Mouse (Mus musculus) hindbrain, embryonic 16.5 days (tissue): Measurements from ENCODE around the gene Gm49373. TPM values are rescaled to one million over a fixed set of nuclear protein-coding genes. Genes with fewer than 3 reads are reported as not detected.

ENCODE experiments used
- ATAC-seq: fragments of 200-750 bp; cut with Nextera tagmentation; 2 replicates; pipeline ENCODE4 v1.8.0; 2017; ENCODE audit warnings: moderate TSS enrichment, moderate library complexity
- H3K27ac ChIP-seq: fragments of 300-500 bp; sonication (generic); 2 replicates; pipeline ENCODE4 v1.5.1; 2014; ENCODE audit warnings: low read depth, mild to moderate bottlenecking, control low read depth, low read length, moderate library complexity
- H3K27me3 ChIP-seq: fragments of 300-500 bp; sonication (generic); replicated peaks from 2 replicates; pipeline ENCODE4 v1.6.1; 2014; ENCODE audit warnings: low read length; ENCODE audit not compliant: control insufficient read depth, insufficient read depth
- H3K36me3 ChIP-seq: fragments of 300-500 bp; sonication (generic); 2 replicates; pipeline ENCODE4 v1.6.1; 2014; ENCODE audit warnings: mild to moderate bottlenecking, low read length, moderate library complexity, mixed read lengths; ENCODE audit not compliant: control insufficient read depth, insufficient read depth
- H3K4me1 ChIP-seq: fragments of 300-500 bp; sonication (generic); 2 replicates; pipeline ENCODE4 v1.6.1; 2014; ENCODE audit warnings: low read depth, low read length; ENCODE audit not compliant: control insufficient read depth, insufficient read depth
- H3K4me2 ChIP-seq: fragments of 300-500 bp; sonication (generic); 2 replicates; pipeline ENCODE4 v1.6.1; 2014; ENCODE audit warnings: mild to moderate bottlenecking, low read length, control low read depth, moderate library complexity
- H3K4me3 ChIP-seq: fragments of 300-500 bp; sonication (generic); 2 replicates; pipeline ENCODE4 v1.5.1; 2014; ENCODE audit warnings: mild to moderate bottlenecking, low read length, control low read depth, moderate library complexity
- H3K9ac ChIP-seq: fragments of 300-500 bp; sonication (generic); 2 replicates; pipeline ENCODE4 v1.6.1; 2014; ENCODE audit warnings: low read depth, mild to moderate bottlenecking, control low read depth, low read length, moderate library complexity
- H3K9me3 ChIP-seq: fragments of 300-500 bp; sonication (generic); 2 replicates; pipeline ENCODE4 v1.6.1; 2014; ENCODE audit warnings: mild to moderate bottlenecking, low read length, moderate library complexity; ENCODE audit not compliant: control insufficient read depth
- WGBS: fragments of 180-500 bp; shearing (Covaris S2); extraction: QIAGEN DNeasy Blood & Tissue Kit; methylation state at CpG from one replicate; pipeline ENCODE4 v1.1.7; 2014; 5-methylcytosine and 5-hydroxymethylcytosine counted together
- polyA plus RNA-seq: library from polyadenylated mRNA; unstranded; fragments of >200 nt; fragmentation: Nextera tagmentation; extraction: Ambion mirVana; gene quantifications from 2 replicates; pipeline ENCODE4 v1.2.1, GENCODE M21; 2015

The Gm49373 gene
- 1.3 and 2.2 TPM in 2 replicates for polyA plus RNA-seq

DNA sequence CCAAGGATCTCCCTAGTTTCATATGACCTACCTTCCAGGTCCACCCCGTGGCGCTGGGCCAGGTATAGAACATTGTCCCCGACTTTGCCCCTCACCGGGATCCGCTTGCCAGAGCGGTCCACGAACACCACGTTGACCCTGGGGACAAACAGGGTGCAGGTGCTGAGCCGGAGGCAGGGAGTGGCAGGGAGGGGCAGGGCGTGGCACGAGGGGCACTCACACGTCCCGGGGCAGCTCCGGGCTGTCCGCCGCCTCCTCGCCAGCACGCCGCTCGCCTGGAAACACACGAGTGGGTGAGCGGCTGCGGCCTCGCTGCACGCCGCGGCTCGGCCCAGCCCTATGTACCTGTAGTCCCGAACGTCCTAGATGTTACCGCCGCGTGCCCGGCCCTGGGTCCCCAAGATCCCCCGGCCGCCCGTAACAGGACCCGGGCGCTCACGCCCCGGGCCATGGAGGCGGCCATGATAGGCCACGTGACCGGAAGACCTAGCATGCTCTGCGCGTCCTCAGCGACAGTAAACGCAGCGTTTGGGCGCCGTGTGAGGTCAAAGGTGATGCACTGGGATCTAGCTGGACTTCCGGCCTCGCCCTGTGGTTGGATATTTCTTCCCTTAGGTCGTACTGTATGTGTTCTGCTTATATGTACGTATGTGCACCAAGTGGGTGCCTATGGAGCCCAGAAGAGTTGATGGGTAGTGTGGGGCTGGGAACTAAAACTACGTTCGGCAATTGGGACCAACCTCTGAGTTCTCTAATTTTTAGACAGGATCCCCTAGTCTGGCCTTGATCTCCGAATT is at the start of gene Gm49373, which contains the start of gene Fdx1l:
Gene Gm49373 (minus strand): TSS at position 53 of the 797 bp plus-strand sequence.
Gene Fdx1l (minus strand): TSS at position 571 of the 797 bp plus-strand sequence.
- 3% methylated on average over 46 of the region's 58 CpGs for WGBS
- no peaks in the 10 kb centered on the region for H3K27me3 ChIP-seq
- peak; percentile 96 for ATAC-seq
- H3K4me2 ChIP-seq = peak within 1 kb of the TSS; percentile 75
- H3K4me3 ChIP-seq = peak within 1 kb of the TSS; percentile 79
- H3K9ac ChIP-seq = peak within 1 kb of the TSS; percentile 86
- peak within 1 kb of the TSS; percentile 69 for H3K27ac ChIP-seq
- peaks cover 19% of the 10 kb centered on the region for H3K36me3 ChIP-seq
- no peaks in the 10 kb centered on the region for H3K9me3 ChIP-seq
- peaks cover 19% of the 10 kb centered on the region for H3K4me1 ChIP-seq

DNA sequence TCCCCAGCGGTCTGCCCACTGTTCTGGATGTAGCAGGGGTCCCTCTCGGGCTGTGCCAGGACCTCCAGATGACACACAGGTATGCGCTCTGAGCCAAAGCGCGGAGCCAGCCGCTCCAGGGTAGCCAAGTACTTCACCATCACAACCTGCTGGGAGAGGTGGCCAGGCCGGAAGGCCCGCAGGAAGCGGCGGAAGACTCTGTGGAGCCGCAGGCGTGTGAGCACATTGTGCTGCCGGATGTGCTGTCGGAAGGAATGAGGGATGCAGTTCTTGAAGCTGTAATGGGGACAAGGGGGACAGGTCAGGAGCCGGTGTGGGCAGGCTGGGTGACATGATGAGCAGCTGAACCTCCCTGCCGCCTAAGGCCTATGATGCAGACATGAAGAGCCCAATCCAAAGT is 48.6 kb upstream of the Gm49373 start:
- H3K9me3 ChIP-seq = no peaks in the 10 kb centered on the region
- 90% methylated on average over 16 of the region's 16 CpGs for WGBS
- H3K36me3 ChIP-seq = peaks cover 20% of the 10 kb centered on the region; the same call in 1 of the 2 replicates
- no peaks in the 10 kb centered on the region for H3K27me3 ChIP-seq
- H3K4me1 ChIP-seq = no peaks in the 10 kb centered on the region
- no peak overlapping the region for H3K4me3 ChIP-seq
- no peak overlapping the region for H3K9ac ChIP-seq
- H3K27ac ChIP-seq = no peak overlapping the region
- ATAC-seq = no peak
- H3K4me2 ChIP-seq = no peak overlapping the region

DNA sequence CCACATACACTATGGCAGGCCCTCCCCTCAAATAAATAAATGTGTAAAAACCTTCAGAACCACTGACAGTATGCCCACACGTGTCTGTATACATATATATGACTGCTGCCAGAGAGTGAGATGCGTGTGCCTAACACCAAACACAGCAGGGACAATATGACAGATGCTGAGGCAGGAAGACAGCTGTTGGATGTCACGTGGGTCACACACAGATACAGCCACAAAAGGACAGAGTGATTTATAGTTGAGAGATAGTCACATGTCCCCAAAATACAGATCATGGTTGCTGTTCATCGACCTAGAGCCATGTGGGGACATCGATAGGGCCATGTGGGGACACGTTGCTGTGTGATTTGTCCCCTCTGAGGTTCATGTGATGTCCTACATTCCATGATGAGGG is 44.2 kb upstream of the Gm49373 start:
- ATAC-seq = no peak
- H3K36me3 ChIP-seq = peaks cover 4% of the 10 kb centered on the region; the same call in 1 of the 2 replicates
- no peak overlapping the region for H3K4me2 ChIP-seq
- no peak overlapping the region for H3K9ac ChIP-seq
- WGBS = 71% methylated on average over 6 of the region's 6 CpGs
- no peak overlapping the region for H3K27ac ChIP-seq
- H3K4me3 ChIP-seq = no peak overlapping the region
- H3K9me3 ChIP-seq = no peaks in the 10 kb centered on the region
- no peaks in the 10 kb centered on the region for H3K27me3 ChIP-seq
- H3K4me1 ChIP-seq = no peaks in the 10 kb centered on the region

DNA sequence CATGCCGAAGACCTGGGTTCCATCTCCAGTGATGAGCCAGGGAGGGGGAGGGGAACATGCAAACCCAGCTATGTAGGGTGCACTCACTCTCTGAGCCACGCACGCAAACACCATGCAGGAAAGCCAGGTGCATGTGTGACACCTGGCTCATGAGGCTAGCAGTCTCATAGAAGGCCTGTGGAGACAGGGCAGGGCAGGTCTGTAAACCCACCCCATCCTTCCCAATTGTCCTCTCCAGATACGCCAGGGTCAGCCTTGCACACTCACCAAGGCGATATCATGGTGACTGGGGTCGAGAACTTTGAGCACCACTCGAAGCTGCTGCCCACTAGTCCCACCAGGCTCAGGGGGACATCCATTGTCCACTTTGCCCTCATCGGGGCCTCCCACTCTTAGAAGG is 42.2 kb upstream of the Gm49373 start:
- WGBS = 85% methylated on average over 8 of the region's 8 CpGs
- H3K9me3 ChIP-seq = no peaks in the 10 kb centered on the region
- H3K9ac ChIP-seq = no peak overlapping the region
- H3K27me3 ChIP-seq = no peaks in the 10 kb centered on the region
- H3K4me3 ChIP-seq = no peak overlapping the region
- H3K36me3 ChIP-seq = no peaks in the 10 kb centered on the region; the same call in 1 of the 2 replicates
- no peaks in the 10 kb centered on the region for H3K4me1 ChIP-seq
- no peak for ATAC-seq
- H3K27ac ChIP-seq = no peak overlapping the region
- no peak overlapping the region for H3K4me2 ChIP-seq

DNA sequence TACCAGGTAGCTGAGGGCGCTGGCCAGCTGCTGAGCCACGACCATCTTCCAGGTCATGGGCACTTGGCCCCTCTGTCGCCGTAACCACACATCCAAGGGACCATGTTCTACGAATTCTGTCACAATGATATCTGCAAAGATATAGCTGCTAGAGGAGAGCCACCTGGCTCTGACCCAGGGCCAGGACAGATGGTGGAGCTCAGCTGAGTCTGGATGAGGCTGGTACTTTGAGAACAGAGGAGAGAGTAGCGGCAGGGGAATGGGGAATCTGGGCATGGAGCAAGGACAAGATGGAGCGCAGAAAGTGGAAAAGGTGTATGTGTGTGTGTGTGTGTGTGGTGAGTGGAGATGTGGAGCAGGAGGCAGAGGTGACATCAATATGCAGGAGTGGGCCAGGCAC is 41.3 kb upstream of the Gm49373 start:
- H3K4me1 ChIP-seq = no peaks in the 10 kb centered on the region
- no peak overlapping the region for H3K9ac ChIP-seq
- H3K27me3 ChIP-seq = no peaks in the 10 kb centered on the region
- no peak overlapping the region for H3K27ac ChIP-seq
- ATAC-seq = no peak
- WGBS = 92% methylated on average over 7 of the region's 7 CpGs
- H3K4me2 ChIP-seq = no peak overlapping the region
- H3K4me3 ChIP-seq = no peak overlapping the region
- no peaks in the 10 kb centered on the region; the same call in 1 of the 2 replicates for H3K36me3 ChIP-seq
- no peaks in the 10 kb centered on the region for H3K9me3 ChIP-seq

DNA sequence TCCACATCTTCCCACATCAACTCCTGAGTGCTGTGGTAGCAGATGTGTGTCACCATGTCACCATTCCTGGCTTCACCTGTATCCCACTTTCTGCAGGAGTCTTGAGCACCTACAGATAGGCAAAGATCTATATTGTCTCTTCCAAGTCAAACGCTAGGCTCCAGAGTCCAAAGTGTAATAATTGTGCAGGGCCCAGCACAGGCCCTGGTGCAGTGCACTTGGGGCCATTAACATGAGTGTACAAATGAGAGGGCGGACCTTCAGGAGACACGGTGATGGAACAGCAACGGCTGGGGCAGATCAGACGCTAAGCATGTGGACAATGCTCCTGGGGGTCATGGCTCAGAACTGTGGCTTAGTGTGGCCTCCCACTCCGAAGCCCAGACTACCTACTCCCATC is 40.9 kb upstream of the Gm49373 start:
- Histone ChIP-seq H3K4me1 (no peaks in the 10 kb centered on the region), H3K9ac (no peak overlapping the region), H3K4me3 (no peak overlapping the region), H3K9me3 (no peaks in the 10 kb centered on the region), H3K4me2 (no peak overlapping the region), H3K27ac (no peak overlapping the region), H3K27me3 (no peaks in the 10 kb centered on the region), H3K36me3 (peaks cover 3% of the 10 kb centered on the region; the same call in 1 of the 2 replicates)
- 89% methylated on average over 6 of the region's 6 CpGs for WGBS
- no peak for ATAC-seq

DNA sequence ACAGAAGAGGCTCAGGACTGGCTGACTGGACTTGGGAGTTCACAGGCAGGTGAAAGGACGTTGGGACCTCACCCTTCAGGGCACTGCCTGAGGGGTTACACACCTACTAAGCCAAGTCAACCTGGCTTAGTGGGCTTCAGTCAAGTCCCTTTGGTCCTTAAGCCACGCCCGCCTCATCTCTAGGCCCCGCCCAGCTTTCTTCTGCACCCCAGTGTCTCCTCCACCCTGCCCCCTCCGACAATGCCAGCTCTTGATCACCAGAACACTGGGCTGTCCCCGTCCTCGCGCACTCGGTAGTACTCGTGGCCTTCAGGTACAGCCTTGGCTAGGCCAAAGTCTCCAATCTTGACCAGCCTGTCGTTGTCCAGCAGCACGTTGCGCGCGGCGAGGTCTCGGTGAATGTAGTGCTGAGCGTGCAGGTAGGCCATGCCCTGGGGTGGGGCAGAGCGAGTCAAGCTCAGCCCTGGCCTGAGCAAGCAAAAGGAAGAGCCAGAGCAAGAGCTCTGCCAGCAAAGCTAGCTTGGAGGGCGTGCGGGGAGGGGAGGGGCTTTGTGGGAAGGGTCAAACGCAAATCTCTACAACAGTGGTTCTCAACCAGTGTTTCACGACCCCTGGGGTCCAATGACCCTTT is 34.8 kb upstream of the Gm49373 start:
- no peaks in the 10 kb centered on the region for H3K27me3 ChIP-seq
- no peaks in the 10 kb centered on the region for H3K4me1 ChIP-seq
- H3K36me3 ChIP-seq = peaks cover 7% of the 10 kb centered on the region; the same call in 1 of the 2 replicates
- WGBS = 46% methylated on average over 23 of the region's 23 CpGs
- H3K4me2 ChIP-seq = no peak overlapping the region
- H3K4me3 ChIP-seq = no peak overlapping the region
- no peaks in the 10 kb centered on the region for H3K9me3 ChIP-seq
- no peak for ATAC-seq
- no peak overlapping the region for H3K27ac ChIP-seq
- no peak overlapping the region for H3K9ac ChIP-seq

DNA sequence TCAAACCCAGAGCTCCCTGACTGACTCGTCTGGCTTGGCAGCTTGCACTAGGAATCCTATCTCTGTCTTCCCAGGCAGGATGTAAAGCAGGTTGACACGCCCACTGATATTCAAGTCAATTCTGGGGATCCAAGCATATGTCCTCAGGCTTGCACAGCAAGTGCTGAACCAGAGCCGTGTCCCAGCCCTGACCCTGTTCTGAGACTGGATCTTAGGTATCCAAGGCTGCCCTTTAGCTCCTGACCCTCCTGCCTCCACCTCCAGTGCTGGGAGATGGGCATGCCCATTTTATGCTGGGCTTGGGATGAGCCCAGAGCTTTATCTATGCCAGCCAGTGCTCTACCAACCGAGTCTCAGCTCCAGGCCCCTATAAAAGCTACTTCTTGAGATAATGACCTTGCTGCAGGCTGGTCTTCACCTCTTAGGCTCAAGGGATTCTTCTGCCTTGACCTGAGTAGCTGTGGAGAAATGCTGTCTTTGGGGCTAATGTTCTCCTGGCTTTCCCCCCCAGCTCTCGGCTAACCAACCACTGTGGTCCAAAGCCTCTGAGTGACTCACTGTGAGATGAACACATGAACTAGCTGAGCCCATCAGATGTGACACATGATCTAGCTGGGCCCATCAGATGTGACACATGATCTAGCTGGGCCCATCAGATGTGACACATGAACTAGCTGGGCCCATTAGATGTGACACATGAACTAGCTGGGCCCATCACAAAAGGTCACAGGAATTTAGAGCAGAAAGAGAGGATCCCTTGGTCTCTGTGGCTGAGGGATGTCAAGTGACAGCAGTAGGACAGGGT is 33.1 kb upstream of the Gm49373 start:
- Histone ChIP-seq H3K4me3 (no peak overlapping the region), H3K27ac (no peak overlapping the region), H3K9me3 (no peaks in the 10 kb centered on the region), H3K36me3 (peaks cover 7% of the 10 kb centered on the region; the same call in 1 of the 2 replicates), H3K4me1 (no peaks in the 10 kb centered on the region), H3K9ac (no peak overlapping the region), H3K4me2 (no peak overlapping the region), H3K27me3 (no peaks in the 10 kb centered on the region)
- no peak for ATAC-seq
- 84% methylated on average over 5 of the region's 5 CpGs for WGBS
